Mouse (Mus musculus): ENCODE data around the gene Phc2. TPM values are rescaled to one million over a fixed set of nuclear protein-coding genes. Genes with fewer than 3 reads are reported as not detected.

The Phc2 gene
- 135 TPM in 2 replicates for polyA plus RNA-seq (2012; rRNA removed)

DNA sequence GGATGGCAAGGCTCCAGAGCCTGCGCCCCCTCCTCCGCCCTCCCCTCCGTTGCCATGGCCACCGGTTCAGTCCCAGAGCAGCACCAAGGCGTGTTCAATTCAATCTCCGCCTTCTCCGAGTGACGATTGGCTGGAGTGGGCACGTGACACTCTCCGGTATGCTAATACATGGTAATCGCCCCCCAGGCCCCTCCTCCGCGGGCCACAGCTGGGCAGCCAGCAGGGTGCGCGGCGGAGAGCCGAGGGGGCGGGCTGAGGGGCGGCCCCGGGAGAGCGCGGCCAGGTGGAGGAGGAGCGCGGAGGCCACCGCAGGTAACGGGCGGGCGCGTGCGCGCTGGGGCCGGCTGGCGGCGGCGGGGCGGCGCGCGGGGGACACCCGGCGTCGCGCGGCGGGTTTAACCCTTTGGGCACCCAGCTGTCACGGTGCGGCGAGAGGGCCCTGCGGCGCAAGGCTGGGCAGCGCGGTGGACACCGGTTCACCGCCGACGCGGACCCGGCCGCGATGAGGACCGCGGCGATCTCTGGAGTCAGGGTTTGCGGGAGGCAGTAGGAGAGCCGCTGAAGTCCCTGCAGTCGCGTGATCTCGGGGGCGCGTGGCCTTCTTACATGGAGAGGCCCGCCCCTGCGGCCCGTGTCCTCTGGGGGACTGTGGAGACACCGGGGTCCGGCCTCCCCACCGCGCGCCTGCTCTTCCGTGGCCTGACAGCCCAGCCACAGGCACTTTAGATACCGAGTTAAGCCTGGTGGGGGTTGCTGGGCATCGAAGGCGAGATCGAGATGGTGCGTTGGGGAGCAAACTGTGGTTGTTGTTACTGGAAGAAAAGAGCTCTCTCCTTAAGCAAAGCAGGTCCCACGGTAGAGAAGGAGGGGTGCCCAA lies at the start of gene Phc2:
TSS of gene Phc2 (plus strand) at position 198 of the 877 bp plus-strand sequence.

DNA sequence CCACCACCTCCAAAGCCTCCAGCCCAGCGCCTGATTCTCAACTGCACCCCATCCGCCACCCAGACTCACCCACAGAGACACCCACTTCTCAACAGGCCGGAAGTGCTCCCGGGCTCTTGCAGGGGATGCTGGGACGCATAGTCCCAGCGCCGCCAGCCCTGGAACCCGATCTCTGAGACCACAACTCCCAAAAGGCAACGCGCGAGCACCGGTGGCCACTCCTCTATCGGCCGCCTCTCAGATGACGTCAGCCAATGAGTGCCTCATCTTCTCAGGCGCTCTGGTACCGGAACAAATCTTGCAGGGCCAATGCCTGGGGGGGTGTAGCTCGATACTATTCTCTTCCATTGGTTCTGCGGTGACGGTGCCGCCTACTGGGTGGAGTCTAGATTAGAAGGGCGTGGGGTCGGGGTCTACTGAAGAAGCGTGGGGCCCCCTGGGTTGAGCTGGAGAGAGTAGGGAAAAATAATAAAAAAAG lies 44.5 kb upstream of the Phc2 start, which contains the start of gene Zscan20:
TSS of gene Zscan20 (minus strand) at position 174 of the 478 bp plus-strand sequence.

DNA sequence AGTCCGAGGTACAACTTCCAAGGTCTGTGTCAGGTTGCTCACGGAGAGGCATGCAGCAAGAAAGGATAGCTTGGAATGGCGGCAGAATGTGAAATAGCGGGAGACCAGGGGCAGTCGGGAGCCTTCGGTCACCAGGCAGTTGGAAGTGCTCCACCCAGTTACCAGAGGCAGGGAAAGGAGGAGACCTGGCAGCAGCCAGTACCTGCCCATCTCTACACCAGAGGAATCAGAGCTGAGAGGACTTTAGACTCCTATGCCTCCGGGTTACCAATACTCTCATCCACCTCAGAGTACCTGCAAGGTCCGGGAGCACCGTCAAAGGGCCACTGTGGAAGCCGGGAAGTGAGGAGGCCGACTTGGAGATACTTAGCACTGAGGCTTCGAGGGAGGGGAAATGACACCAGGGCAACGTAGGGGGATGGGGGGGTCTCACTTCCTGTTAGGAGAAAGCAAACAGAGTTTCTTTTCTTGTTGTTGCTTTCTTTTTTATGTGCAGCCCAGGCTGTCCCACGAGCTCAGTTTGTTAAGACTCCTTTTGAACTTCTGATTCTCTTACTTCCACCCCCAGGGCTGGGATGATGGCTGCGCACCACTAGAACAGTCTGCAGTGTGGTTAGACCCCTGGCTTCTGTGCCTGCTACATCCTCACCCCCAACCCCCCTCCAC lies 36.1 kb upstream of the Phc2 start, which contains the start of gene Tlr12:
TSS of gene Tlr12 (minus strand) at position 374 of the 666 bp plus-strand sequence.

DNA sequence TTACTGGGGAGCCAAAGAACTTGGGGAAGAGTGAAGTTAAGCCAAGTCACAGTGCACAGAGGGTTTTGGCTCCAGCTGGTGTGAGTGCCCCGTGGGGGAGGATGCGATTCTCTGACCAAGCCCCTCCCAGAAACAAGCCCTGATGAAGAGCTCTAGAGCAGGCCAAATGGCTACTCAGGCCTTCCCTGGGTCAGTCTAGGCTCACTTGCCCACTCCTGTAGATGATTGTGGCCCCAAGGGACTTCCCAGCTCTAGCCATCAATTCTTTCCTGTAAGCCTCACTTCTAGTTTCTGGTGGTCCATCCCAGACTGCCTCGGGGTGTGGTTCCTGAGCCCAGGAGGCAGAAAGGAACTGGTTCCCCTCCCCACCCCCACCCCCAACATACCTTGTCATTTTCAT lies 100.6 kb downstream of the Phc2 start, which contains the start of gene A3galt2:
TSS of gene A3galt2 (plus strand) at position 301 of the 400 bp plus-strand sequence.

Other genes with a start within 250 kb of the Phc2 start
- gene Zscan20, start 44.6 kb upstream of the Phc2 start, polyA plus RNA-seq (2012; rRNA removed) = 3.7 and 4.3 TPM in 2 replicates
- 2.2 and 3.6 TPM in 2 replicates for gene Tlr12, start 36.1 kb upstream of the Phc2 start, polyA plus RNA-seq (2012; rRNA removed)
- gene A3galt2, start 100.7 kb downstream of the Phc2 start, polyA plus RNA-seq (2012; rRNA removed) = 2.0 and 2.2 TPM in 2 replicates
- 77.0 and 113 TPM in 2 replicates for gene Zfp362, start 151.3 kb downstream of the Phc2 start, polyA plus RNA-seq (2012; rRNA removed)
- 28.4 and 32.5 TPM in 2 replicates for gene Trim62, start 228.9 kb downstream of the Phc2 start, polyA plus RNA-seq (2012; rRNA removed)

Data from ovary, adult 2 months (tissue).